In the genomic region with DNA sequence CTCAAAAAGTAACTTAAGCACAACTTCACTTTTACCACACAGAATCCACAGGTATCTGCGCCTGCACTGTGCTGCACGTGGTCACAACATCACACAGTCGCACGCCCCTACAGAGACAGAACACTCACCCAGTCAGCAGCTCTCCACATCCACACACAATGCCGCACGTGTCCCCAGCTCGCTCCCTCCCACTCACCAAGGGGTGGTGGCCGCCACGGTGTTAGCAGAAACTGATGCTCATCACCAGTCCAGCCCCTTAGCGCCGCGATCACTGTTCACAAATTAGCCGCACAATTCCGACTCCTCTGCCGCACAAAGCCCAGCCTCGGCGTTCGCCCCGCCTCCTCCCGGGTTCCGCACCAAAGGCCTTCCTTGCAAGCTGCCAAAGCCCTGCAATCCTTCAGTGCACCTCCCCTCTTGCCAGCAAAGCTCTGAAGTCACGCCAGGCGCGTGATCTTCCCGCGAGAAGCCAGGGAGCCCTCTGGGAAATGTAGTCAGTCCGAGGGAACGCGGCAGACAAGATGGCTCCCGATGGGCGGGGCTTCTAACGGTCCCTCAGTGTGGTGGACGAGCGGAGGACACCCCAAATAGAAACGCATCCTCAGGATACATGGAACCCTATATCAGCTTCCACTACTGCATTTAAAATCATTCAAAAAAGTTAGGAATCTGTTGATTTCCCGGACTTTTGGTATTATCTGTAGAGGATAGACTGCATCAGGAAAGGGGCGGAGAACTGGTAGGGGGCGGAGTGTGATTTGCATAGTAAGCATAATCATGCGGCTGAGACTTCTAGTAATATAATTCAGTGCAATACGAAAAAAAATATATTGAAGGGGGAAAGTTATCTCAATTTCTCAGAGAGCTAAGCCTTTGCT, we compare ENCODE assay signal across 8 mouse cellular contexts. TPM values are rescaled to one million over a fixed set of nuclear protein-coding genes. Genes with fewer than 3 reads are reported as not detected.
A peak's percentile ranks its signal among the peaks of the same experiment; 100 is the strongest.
DNase-seq lines count a peak whose midpoint lies in the region; ATAC-seq lines count a peak whose summit lies in the region.

TSS of gene Gm26920 (minus strand) at position 319 of the 878 bp plus-strand sequence.
TSS of gene Zfp566 (minus strand) at position 436 of the 878 bp plus-strand sequence.

- peaks cover 12% of the 10 kb centered on the region for H3K36me3 ChIP-seq in hindbrain, embryonic 16.5 days (ENCODE audit: control insufficient read depth, insufficient read depth, low read length)
- H3K36me3 ChIP-seq in macrophage (ENCODE audit: inconsistent target) = no peaks in the 10 kb centered on the region

- peak within 1 kb of the TSS; percentile 70 for H3K9ac ChIP-seq in hindbrain, embryonic 16.5 days (ENCODE audit: low read depth, low read length)

- H3K4me3 ChIP-seq in hindbrain, embryonic 16.5 days (ENCODE audit: low read length) = peak within 1 kb of the TSS; percentile 62
- H3K4me3 ChIP-seq in macrophage (ENCODE audit: inconsistent target) = peak within 1 kb of the TSS; percentile 76

- H3K27me3 ChIP-seq in hindbrain, embryonic 16.5 days (replicated peaks; ENCODE audit: control insufficient read depth, insufficient read depth, low read length) = no peaks in the 10 kb centered on the region

- no peaks in the 10 kb centered on the region for H3K9me3 ChIP-seq in hindbrain, embryonic 16.5 days (ENCODE audit: control insufficient read depth, low read length)

- peaks cover 28% of the 10 kb centered on the region for H3K4me1 ChIP-seq in hindbrain, embryonic 16.5 days (ENCODE audit: control insufficient read depth, insufficient read depth, low read depth, low read length)

- peaks cover 3% of the 10 kb centered on the region for H3K79me2 ChIP-seq in macrophage (ENCODE audit: inconsistent target)

- ATAC-seq in hindbrain, embryonic 16.5 days = peak; percentile 93

- WGBS in hindbrain, embryonic 16.5 days = under 1% methylated on average over 40 of the region's 40 CpGs
- WGBS in macrophage (ENCODE audit: missing documents) = 1% methylated on average over 39 of the region's 40 CpGs

- H3K27ac ChIP-seq in hindbrain, embryonic 16.5 days (ENCODE audit: low read depth, low read length) = peak within 1 kb of the TSS; percentile 83
- H3K27ac ChIP-seq in macrophage = peak within 1 kb of the TSS; percentile 48

- peak; percentile 96 for DNase-seq in WW6 (ENCODE audit: low read depth, low spot score)
- DNase-seq in cerebellum, postnatal 4 days (ENCODE audit: low spot score in 2 of 2) = peak; percentile 76 to 93
- peak; percentile 98 for DNase-seq in gastrocnemius, adult 18-20 months (ENCODE audit: low spot score)
- DNase-seq in left cerebral cortex, adult 18-20 months (ENCODE audit: low spot score in 2 of 2) = peak; percentile 95 to 96
- peak; percentile 97 for DNase-seq in right cerebral cortex, adult 18-20 months
- peak; percentile 78 for DNase-seq in urinary bladder, postnatal 10 days (ENCODE audit: low spot score)

- peak within 1 kb of the TSS; percentile 72 for H3K4me2 ChIP-seq in hindbrain, embryonic 16.5 days (ENCODE audit: low read length)

RNA-seq across cellular contexts. Expression of gene Gm26920, which starts in this region (rescaled TPM):
- not detected for total RNA-seq in gastrocnemius, adult 18-20 months (2021)
- polyA plus RNA-seq in hindbrain, embryonic 16.5 days (2015; fragmentation: Nextera tagmentation; extraction: Ambion mirVana) = 0.80 and 1.5 TPM in 2 replicates
- 1 to 10 TPM in 1 of 2 experiments, not detected in 1; 1.5 TPM for total RNA-seq in left cerebral cortex, adult 18-20 months (2021)
- total RNA-seq in macrophage (2018; cell fraction: chromatin; rRNA removed) = 1 to 10 TPM in 1 of 26 experiments, under 1 TPM in 4, not detected in 21; 0.49 to 2.4 (median 0.57) TPM
- under 1 TPM in 7 of 26 experiments, not detected in 19; 0.05 to 0.31 (median 0.10) TPM for total RNA-seq in macrophage (2018; cell fraction: cytosol; rRNA removed)
- under 1 TPM in 3 of 26 experiments, not detected in 23; 0.28 to 0.76 (median 0.47) TPM for total RNA-seq in macrophage (2018; cell fraction: nucleus; rRNA removed)
- polyA plus RNA-seq in macrophage (2018) = not detected in 3 replicates

RNA-seq across cellular contexts. Expression of gene Zfp566, which starts in this region (rescaled TPM):
- total RNA-seq in gastrocnemius, adult 18-20 months (2021) = 1 to 10 TPM; 2.2 to 3.4 TPM
- polyA plus RNA-seq in hindbrain, embryonic 16.5 days (2015; fragmentation: Nextera tagmentation; extraction: Ambion mirVana) = 14.4 and 14.9 TPM in 2 replicates
- total RNA-seq in left cerebral cortex, adult 18-20 months (2021) = 1 to 10 TPM; 5.6 to 7.7 TPM
- 10 to 100 TPM in 4 of 26 experiments, 1 to 10 TPM in 19, under 1 TPM in 2, not detected in 1; 0.68 to 13.5 (median 3.7) TPM for total RNA-seq in macrophage (2018; cell fraction: chromatin; rRNA removed)
- total RNA-seq in macrophage (2018; cell fraction: cytosol; rRNA removed) = 1 to 10 TPM in 15 of 26 experiments, under 1 TPM in 11; 0.23 to 2.8 (median 1.3) TPM
- 1 to 10 TPM in 19 of 26 experiments, under 1 TPM in 5, not detected in 2; 0.32 to 7.1 (median 2.9) TPM for total RNA-seq in macrophage (2018; cell fraction: nucleus; rRNA removed)
- 1.9 to 2.1 TPM (median 2.0 TPM) in 3 replicates for polyA plus RNA-seq in macrophage (2018)

Comparison
In these comparisons a context has a peak if more than half of its experiments do, and no peak if none do; other contexts are left out.
1. Peak in every context shown above with its lines: DNase-seq, ATAC-seq, H3K4me3 ChIP-seq and H3K27ac ChIP-seq.